Mouse (Mus musculus) ES-E14 (cell line): ENCODE measurements around the gene Nwd2. TPM values are rescaled to one million over a fixed set of nuclear protein-coding genes. Genes with fewer than 3 reads are reported as not detected.

Experiments used
- DNase-seq: peaks from one replicate; pipeline ENCODE4 v3.0.0-alpha.2; 2013; ENCODE audit warnings: low read depth, low spot score
- H3K27ac ChIP-seq: 2 replicates; pipeline ENCODE4 v1.5.1; 2012; ENCODE audit warnings: low read depth, mild to moderate bottlenecking, low read length, moderate library complexity, mixed read lengths; ENCODE audit not compliant: poor library complexity, insufficient read depth, severe bottlenecking
- H3K36me3 ChIP-seq: 2 replicates; pipeline ENCODE4 v1.6.1; 2012; ENCODE audit warnings: mild to moderate bottlenecking, low read length, moderate library complexity, mixed read lengths; ENCODE audit not compliant: control insufficient read depth, poor library complexity, insufficient read depth, severe bottlenecking
- H3K4me1 ChIP-seq, 2 experiments: fragments of 150-350 bp in 1 of 2; sonication (generic) in 1 of 2; 2 replicates each; pipeline ENCODE4 v1.6.1; 2012; ENCODE audit warnings: low read length in 2 of 2, mild to moderate bottlenecking in 1 of 2, mixed read lengths in 1 of 2; ENCODE audit not compliant: control insufficient read depth in 2 of 2, insufficient read depth in 2 of 2, poor library complexity in 1 of 2
- H3K4me3 ChIP-seq, 2 experiments: fragments of 150-350 bp in 1 of 2; sonication (generic) in 1 of 2; 2 replicates each; pipeline ENCODE4 v1.5.1; 2012; ENCODE audit warnings: low read length in 2 of 2, low read depth in 1 of 2, mild to moderate bottlenecking in 1 of 2, mixed read lengths in 1 of 2; ENCODE audit not compliant: insufficient read depth in 1 of 2, poor library complexity in 1 of 2, severe bottlenecking in 1 of 2
- H3K9ac ChIP-seq: 2 replicates; pipeline ENCODE4 v1.6.1; 2012; ENCODE audit warnings: low read depth, mild to moderate bottlenecking, low read length, mixed read lengths; ENCODE audit not compliant: poor library complexity, insufficient read depth, severe bottlenecking
- H3K9me3 ChIP-seq: fragments of 150-350 bp; sonication (generic); 2 replicates; pipeline ENCODE4 v1.6.1; 2012; ENCODE audit warnings: low read depth, mild to moderate bottlenecking, low read length; ENCODE audit not compliant: control insufficient read depth, insufficient read depth
- CHD2 ChIP-seq: IDR thresholded peaks from 2 replicates; pipeline ENCODE4 v1.6.1; 2014; ENCODE audit warnings: mild to moderate bottlenecking, low read depth, low read length, inconsistent platforms
- HCFC1 ChIP-seq: IDR thresholded peaks from 2 replicates; pipeline ENCODE4 v1.6.1; 2012; ENCODE audit warnings: low read length, inconsistent platforms, borderline replicate concordance; ENCODE audit not compliant: insufficient read depth
- MAFK ChIP-seq: IDR thresholded peaks from 2 replicates; pipeline ENCODE4 v1.6.1; 2014; ENCODE audit warnings: mild to moderate bottlenecking, low read depth, low read length, inconsistent platforms; ENCODE audit not compliant: insufficient read depth
- ZC3H11A ChIP-seq: IDR thresholded peaks from 2 replicates; pipeline ENCODE4 v1.6.1; 2012; ENCODE audit warnings: low read depth, mild to moderate bottlenecking, inconsistent platforms, low read length, borderline replicate concordance
- ZNF384 ChIP-seq: IDR thresholded peaks from 2 replicates; pipeline ENCODE4 v1.6.1; 2012; ENCODE audit warnings: low read depth, low read length, inconsistent platforms
- in situ Hi-C, 2 experiments: fragments of 600-800 bp; cut with MboI; formaldehyde crosslinking; loops; one replicate each; pipeline ENCODE4 v1.15.1; 2025; ENCODE audit warnings: low sequenced_read_pairs in 2 of 2, inconsistent platforms in 1 of 2; ENCODE audit not compliant: unreplicated experiment in 2 of 2
- total RNA-seq: library from RNA; depleted of rRNA; stranded (reverse); fragments of 300-350 nt; gene quantifications from 2 replicates; pipeline ENCODE4 v1.2.3, GENCODE M21; 2012

Gene Nwd2
- total RNA-seq, 1 experiment, result not detected

DNA sequence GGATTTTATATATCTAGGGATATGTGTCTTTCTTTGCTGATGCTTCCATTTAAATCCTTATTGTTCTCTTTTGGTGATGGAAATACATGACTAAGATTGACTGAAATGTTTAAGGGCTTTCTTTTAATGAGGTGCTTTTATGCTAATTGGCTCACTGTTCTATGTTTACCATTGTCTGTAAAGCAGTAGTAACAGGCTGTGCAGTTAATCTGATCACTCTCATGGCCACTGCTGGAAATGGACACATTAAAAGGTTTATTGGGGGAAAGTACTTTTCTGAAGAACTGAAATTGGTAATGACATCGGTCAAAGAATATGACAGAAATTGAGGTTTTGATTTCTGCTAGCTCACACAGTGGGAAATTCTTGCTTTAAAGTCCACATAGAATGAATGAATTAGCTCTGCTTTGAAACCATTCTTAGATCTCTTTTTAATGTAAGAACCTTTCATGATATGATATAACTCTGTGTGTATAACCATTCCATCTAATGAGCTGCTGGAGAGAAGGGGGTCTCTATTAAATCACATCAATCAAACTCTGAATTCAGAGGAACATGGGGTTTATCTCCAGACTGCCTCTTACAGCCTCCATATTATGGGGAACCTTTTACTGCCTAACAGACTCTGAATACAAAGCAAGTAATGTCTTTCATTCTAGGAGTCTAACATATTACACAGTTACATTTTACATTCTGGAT is 20.9 kb upstream of the Nwd2 start:
- no peaks in the 10 kb centered on the region for H3K36me3 ChIP-seq
- no peak overlapping the region for H3K4me3 ChIP-seq
- TF ChIP-seq ZNF384 (no peak), HCFC1 (no peak), ZC3H11A (no peak), CHD2 (no peak), MAFK (no peak)
- DNase-seq, result no peak
- H3K27ac ChIP-seq, result no peak overlapping the region
- in situ Hi-C loops, result no loop called here
- H3K9me3 ChIP-seq, result no peaks in the 10 kb centered on the region
- no peaks in the 10 kb centered on the region for H3K4me1 ChIP-seq
- H3K9ac ChIP-seq, result no peak overlapping the region

GRCm38 (mm10) chr5:63628531-63628871 is 20.4 kb upstream of the Nwd2 start:
- no peak overlapping the region for H3K27ac ChIP-seq
- no peak overlapping the region for H3K4me3 ChIP-seq
- H3K9ac ChIP-seq, result no peak overlapping the region
- in situ Hi-C loops, result no loop called here
- DNase-seq, result no peak
- H3K9me3 ChIP-seq, result no peaks in the 10 kb centered on the region
- TF ChIP-seq ZNF384 (no peak), CHD2 (no peak), MAFK (no peak), HCFC1 (no peak), ZC3H11A (no peak)
- no peaks in the 10 kb centered on the region for H3K36me3 ChIP-seq
- no peaks in the 10 kb centered on the region for H3K4me1 ChIP-seq

DNA sequence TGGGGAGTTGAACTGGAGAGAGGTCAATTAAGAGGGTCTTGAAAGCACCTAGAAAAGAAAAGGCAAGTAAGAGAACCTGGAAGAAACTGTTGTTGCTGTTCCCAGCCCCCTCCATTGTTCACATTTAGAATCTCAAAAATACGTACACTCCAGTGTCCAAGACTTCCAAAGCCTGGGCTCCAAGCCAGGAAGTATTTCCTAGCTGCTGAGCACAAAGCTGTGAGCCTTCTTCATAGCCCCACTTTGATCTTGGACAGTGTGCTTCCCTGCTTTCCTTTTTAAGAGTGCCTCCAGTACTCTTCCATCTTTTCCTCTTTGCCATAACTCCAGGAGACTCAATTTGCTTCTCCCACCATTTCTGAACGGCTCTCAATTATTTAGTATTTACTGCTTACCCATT is 14.3 kb upstream of the Nwd2 start:
- no peak overlapping the region for H3K9ac ChIP-seq
- TF ChIP-seq CHD2 (no peak), HCFC1 (no peak)
- no peaks in the 10 kb centered on the region for H3K9me3 ChIP-seq
- in situ Hi-C loops, result no loop called here
- no peaks in the 10 kb centered on the region for H3K4me1 ChIP-seq
- no peaks in the 10 kb centered on the region for H3K36me3 ChIP-seq
- no peak overlapping the region for H3K27ac ChIP-seq
- DNase-seq, result no peak
- no peak overlapping the region for H3K4me3 ChIP-seq

GRCm38 (mm10) chr5:63648187-63648586 is 715 bp upstream of the Nwd2 start:
- peaks cover 0 to 5% of the 10 kb centered on the region in 2 experiments; a peak in 1 of 4 replicates for H3K4me1 ChIP-seq
- no peak overlapping the region for H3K27ac ChIP-seq
- H3K4me3 ChIP-seq, result no peak overlapping the region
- in situ Hi-C loops, result no loop called here
- no peak for TF ChIP-seq ZC3H11A
- TF ChIP-seq MAFK, result no peak
- TF ChIP-seq CHD2, result no peak
- no peak for TF ChIP-seq HCFC1
- no peak for TF ChIP-seq ZNF384
- no peaks in the 10 kb centered on the region for H3K36me3 ChIP-seq
- no peaks in the 10 kb centered on the region for H3K9me3 ChIP-seq
- H3K9ac ChIP-seq, result no peak overlapping the region
- DNase-seq, result no peak
